Mouse (Mus musculus): ENCODE results near the gene Hs2st1. TPM values are rescaled to one million over a fixed set of nuclear protein-coding genes. Genes with fewer than 3 reads are reported as not detected.
A peak's percentile ranks its signal among the peaks of the same experiment; 100 is the strongest.

Hs2st1 gene
- total and polyA plus RNA-seq, 2 experiments: 1.9 to 6.0 TPM

DNA sequence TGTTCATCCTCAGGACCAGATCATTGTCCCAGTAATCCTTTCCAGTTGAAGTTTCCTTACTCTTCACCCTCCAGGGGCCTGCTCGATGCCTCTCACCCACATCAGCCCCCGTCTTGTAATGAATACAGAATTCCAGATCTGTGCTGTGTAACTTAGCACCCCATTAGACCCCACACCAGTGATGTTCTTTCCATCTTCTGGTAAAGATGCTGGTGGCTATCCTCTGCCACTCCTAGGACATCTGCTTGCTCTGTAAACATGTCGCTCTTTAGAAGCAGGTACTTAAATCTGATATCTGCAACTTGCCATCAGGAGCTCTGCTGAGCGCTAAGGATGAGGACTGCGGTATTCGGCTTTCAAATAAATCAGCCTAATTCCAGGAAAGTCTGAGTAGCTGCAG lies 44.3 kb upstream of the Hs2st1 start:
- TF ChIP-seq POLR2A (IDR thresholded peaks at IDR 0.05; ENCODE audit: extremely low read depth, insufficient read depth, low read length) (no peak), CTCF (IDR thresholded peaks at IDR 0.05; ENCODE audit: low read depth, low read length) (no peak)
- Histone ChIP-seq H3K27me3 (ENCODE audit: control insufficient read depth, insufficient read depth, low read length) (no peaks in the 10 kb centered on the region), H3K4me3 (ENCODE audit: insufficient read depth, low read depth, low read length) (no peak overlapping the region), H3K4me1 (ENCODE audit: control insufficient read depth, insufficient read depth, low read length) (peaks cover 7% of the 10 kb centered on the region), H3K27ac (replicated peaks; ENCODE audit: insufficient read depth, low read depth, low read length) (no peak overlapping the region), H3K36me3 (ENCODE audit: control insufficient read depth, insufficient read depth, low read length) (no peaks in the 10 kb centered on the region), H3K9ac (ENCODE audit: low read depth, low read length) (no peak overlapping the region), H3K79me2 (ENCODE audit: control insufficient read depth, insufficient read depth, low read length) (no peaks in the 10 kb centered on the region)
- no peak for DNase-seq (ENCODE audit: extremely low read depth, low read depth, low spot score)
- WGBS: 85% methylated on average over 6 of the region's 6 CpGs

DNA sequence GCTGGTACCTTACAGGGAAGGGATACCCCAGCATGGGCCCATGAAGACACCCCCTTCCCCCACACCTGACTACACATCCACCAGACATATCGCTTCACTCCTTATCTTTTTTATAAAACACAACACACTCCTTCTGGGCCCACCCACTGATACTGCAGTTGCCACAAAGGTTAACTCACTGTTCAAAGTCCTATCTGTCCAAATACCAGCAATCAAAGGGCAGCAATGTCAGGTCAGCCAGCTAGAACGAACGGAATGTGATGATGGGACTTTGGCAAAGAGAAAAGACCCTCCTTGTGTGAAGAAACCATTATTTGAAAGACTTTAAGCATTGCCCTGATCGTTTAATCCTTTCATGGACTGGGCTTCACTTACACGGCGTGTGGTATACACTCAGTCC lies 42.4 kb upstream of the Hs2st1 start:
- Histone ChIP-seq H3K27me3 (ENCODE audit: control insufficient read depth, insufficient read depth, low read length) (no peaks in the 10 kb centered on the region), H3K79me2 (ENCODE audit: control insufficient read depth, insufficient read depth, low read length) (no peaks in the 10 kb centered on the region), H3K4me3 (ENCODE audit: insufficient read depth, low read depth, low read length) (peak overlapping the region; percentile 18; the same call in 1 of the 2 replicates), H3K9ac (ENCODE audit: low read depth, low read length) (no peak overlapping the region; the same call in 1 of the 2 replicates), H3K4me1 (ENCODE audit: control insufficient read depth, insufficient read depth, low read length) (peaks cover 7% of the 10 kb centered on the region), H3K36me3 (ENCODE audit: control insufficient read depth, insufficient read depth, low read length) (no peaks in the 10 kb centered on the region), H3K27ac (replicated peaks; ENCODE audit: insufficient read depth, low read depth, low read length) (peak overlapping the region; percentile 64)
- 28% methylated on average over 6 of the region's 6 CpGs for WGBS
- peak; percentile 80 for DNase-seq (ENCODE audit: extremely low read depth, low read depth, low spot score)
- TF ChIP-seq CTCF (IDR thresholded peaks at IDR 0.05; ENCODE audit: low read depth, low read length) (no peak), POLR2A (IDR thresholded peaks at IDR 0.05; ENCODE audit: extremely low read depth, insufficient read depth, low read length) (no peak)

DNA sequence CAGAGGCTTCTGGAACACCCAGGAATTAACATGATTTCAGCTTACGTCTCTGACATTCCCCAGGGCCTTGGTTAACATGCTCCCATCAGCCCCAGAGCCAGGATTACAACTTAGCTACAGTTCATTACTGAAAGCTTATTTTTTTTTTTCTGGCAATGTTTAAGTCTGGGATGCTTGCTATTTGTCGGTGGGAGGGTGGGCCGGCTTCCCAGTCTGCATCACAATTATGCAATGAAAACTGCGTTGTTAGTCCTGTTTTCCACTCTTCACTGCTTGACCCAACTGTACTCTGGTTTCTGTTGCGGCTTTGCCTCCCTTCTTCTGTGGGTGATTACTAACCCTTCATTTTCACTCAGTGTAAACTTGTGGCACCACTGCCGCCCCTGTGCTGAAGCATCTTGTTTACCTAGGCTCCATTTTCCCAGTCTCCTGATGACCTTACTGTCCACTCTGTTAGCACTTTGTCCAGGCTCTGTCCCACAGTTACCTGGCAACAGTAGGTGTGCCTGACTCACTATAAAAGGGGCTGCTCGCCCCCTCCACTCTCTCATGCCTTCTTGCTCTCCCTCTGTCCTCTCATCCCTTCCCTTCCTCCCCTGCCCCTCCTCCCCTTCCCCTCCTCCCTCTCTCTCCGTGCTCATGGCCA lies 41.8 kb upstream of the Hs2st1 start:
- no peak overlapping the region for H3K4me3 ChIP-seq (ENCODE audit: insufficient read depth, low read depth, low read length)
- no peaks in the 10 kb centered on the region for H3K36me3 ChIP-seq (ENCODE audit: control insufficient read depth, insufficient read depth, low read length)
- H3K4me1 ChIP-seq (ENCODE audit: control insufficient read depth, insufficient read depth, low read length): peaks cover 7% of the 10 kb centered on the region
- TF ChIP-seq CTCF (IDR thresholded peaks at IDR 0.05; ENCODE audit: low read depth, low read length): no peak
- H3K27ac ChIP-seq (replicated peaks; ENCODE audit: insufficient read depth, low read depth, low read length): peak overlapping the region; percentile 64
- H3K27me3 ChIP-seq (ENCODE audit: control insufficient read depth, insufficient read depth, low read length): no peaks in the 10 kb centered on the region
- DNase-seq (ENCODE audit: extremely low read depth, low read depth, low spot score): peak; percentile 52
- H3K9ac ChIP-seq (ENCODE audit: low read depth, low read length): peak overlapping the region; percentile 19; the same call in 1 of the 2 replicates
- H3K79me2 ChIP-seq (ENCODE audit: control insufficient read depth, insufficient read depth, low read length): no peaks in the 10 kb centered on the region
- WGBS: 25% methylated on average over 8 of the region's 8 CpGs

DNA sequence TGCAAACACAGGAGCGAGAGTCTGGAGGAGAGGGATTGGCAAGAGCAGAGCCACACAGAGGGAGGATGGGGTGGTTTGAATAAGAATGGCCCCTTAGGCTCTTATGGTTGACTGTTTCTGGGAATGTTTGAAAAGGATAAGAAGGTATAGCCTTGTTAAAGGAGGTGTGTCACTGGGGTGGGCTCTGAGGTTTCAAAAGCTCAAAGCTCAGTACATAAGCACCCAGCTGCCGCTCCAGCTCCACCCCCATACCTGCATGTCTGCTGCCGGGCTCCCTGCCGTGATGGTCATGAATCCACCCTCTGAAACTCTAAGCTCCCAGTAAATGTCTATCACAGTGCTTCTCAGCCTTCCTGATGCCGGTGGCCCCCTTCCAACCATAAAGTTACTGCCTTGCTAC lies 40.8 kb upstream of the Hs2st1 start:
- Histone ChIP-seq H3K36me3 (ENCODE audit: control insufficient read depth, insufficient read depth, low read length) (no peaks in the 10 kb centered on the region), H3K9ac (ENCODE audit: low read depth, low read length) (no peak overlapping the region), H3K27ac (replicated peaks; ENCODE audit: insufficient read depth, low read depth, low read length) (no peak overlapping the region), H3K4me1 (ENCODE audit: control insufficient read depth, insufficient read depth, low read length) (peaks cover 7% of the 10 kb centered on the region), H3K79me2 (ENCODE audit: control insufficient read depth, insufficient read depth, low read length) (no peaks in the 10 kb centered on the region), H3K27me3 (ENCODE audit: control insufficient read depth, insufficient read depth, low read length) (no peaks in the 10 kb centered on the region), H3K4me3 (ENCODE audit: insufficient read depth, low read depth, low read length) (no peak overlapping the region)
- WGBS: 68% methylated on average over 5 of the region's 5 CpGs
- TF ChIP-seq POLR2A (IDR thresholded peaks at IDR 0.05; ENCODE audit: extremely low read depth, insufficient read depth, low read length): no peak
- no peak for TF ChIP-seq CTCF (IDR thresholded peaks at IDR 0.05; ENCODE audit: low read depth, low read length)
- no peak for DNase-seq (ENCODE audit: extremely low read depth, low read depth, low spot score)

DNA sequence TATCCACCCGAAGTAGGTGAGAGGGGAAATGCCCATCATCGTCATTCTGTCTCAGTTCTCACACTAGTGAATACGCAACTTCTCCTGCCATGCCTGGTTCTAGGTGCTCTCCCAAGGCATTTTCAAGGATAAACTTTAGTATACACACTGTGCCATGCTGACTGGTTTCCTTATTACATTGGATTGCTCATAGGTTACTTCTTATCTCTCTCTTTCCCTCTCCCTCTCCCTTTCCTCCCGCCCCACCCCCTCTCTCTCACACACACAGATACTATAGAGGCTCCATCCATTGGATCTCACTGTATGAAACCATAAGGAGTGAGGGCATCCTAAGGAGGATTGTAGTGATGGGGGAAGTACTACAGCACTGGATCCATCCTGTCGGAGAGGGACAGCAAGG lies 38.1 kb upstream of the Hs2st1 start:
- no peak for DNase-seq (ENCODE audit: extremely low read depth, low read depth, low spot score)
- Histone ChIP-seq H3K36me3 (ENCODE audit: control insufficient read depth, insufficient read depth, low read length) (no peaks in the 10 kb centered on the region), H3K9ac (ENCODE audit: low read depth, low read length) (no peak overlapping the region), H3K4me3 (ENCODE audit: insufficient read depth, low read depth, low read length) (no peak overlapping the region), H3K79me2 (ENCODE audit: control insufficient read depth, insufficient read depth, low read length) (no peaks in the 10 kb centered on the region), H3K27ac (replicated peaks; ENCODE audit: insufficient read depth, low read depth, low read length) (no peak overlapping the region), H3K4me1 (ENCODE audit: control insufficient read depth, insufficient read depth, low read length) (peaks cover 7% of the 10 kb centered on the region), H3K27me3 (ENCODE audit: control insufficient read depth, insufficient read depth, low read length) (no peaks in the 10 kb centered on the region)
- TF ChIP-seq CTCF (IDR thresholded peaks at IDR 0.05; ENCODE audit: low read depth, low read length) (no peak), POLR2A (IDR thresholded peaks at IDR 0.05; ENCODE audit: extremely low read depth, insufficient read depth, low read length) (no peak)
- 92% methylated on average over 5 of the region's 5 CpGs for WGBS

DNA sequence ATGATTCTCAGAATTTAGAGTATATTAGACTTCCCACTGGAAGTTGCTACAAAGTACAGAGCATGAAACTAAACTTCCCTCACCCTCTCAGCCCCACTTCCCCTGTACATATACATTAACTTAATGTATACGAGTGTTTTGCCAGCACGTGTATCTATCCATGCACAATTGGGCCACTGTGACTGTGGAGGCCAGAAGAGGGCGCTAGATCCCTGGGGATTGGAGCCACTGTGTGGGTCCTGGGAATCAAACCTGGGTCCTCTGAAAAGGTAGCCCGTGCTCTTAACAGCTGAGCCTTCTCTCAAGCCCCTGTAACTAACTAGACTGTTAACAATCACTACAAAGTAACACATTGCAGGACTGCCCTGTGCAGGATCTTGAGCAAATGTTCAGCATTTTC lies 36.5 kb upstream of the Hs2st1 start:
- no peak for DNase-seq (ENCODE audit: extremely low read depth, low read depth, low spot score)
- no peak overlapping the region for H3K27ac ChIP-seq (replicated peaks; ENCODE audit: insufficient read depth, low read depth, low read length)
- WGBS: 82% methylated on average over 4 of the region's 4 CpGs
- no peaks in the 10 kb centered on the region for H3K27me3 ChIP-seq (ENCODE audit: control insufficient read depth, insufficient read depth, low read length)
- H3K79me2 ChIP-seq (ENCODE audit: control insufficient read depth, insufficient read depth, low read length): no peaks in the 10 kb centered on the region
- TF ChIP-seq CTCF (IDR thresholded peaks at IDR 0.05; ENCODE audit: low read depth, low read length): peak; percentile 69
- TF ChIP-seq POLR2A (IDR thresholded peaks at IDR 0.05; ENCODE audit: extremely low read depth, insufficient read depth, low read length): no peak
- H3K36me3 ChIP-seq (ENCODE audit: control insufficient read depth, insufficient read depth, low read length): no peaks in the 10 kb centered on the region
- H3K9ac ChIP-seq (ENCODE audit: low read depth, low read length): no peak overlapping the region
- no peaks in the 10 kb centered on the region for H3K4me1 ChIP-seq (ENCODE audit: control insufficient read depth, insufficient read depth, low read length)
- H3K4me3 ChIP-seq (ENCODE audit: insufficient read depth, low read depth, low read length): no peak overlapping the region
